Mouse (Mus musculus): ENCODE data around the gene Ank.
"Not testable (repeated sequence)": the region's sequence is repeated elsewhere in the genome, so short reads cannot be mapped to it uniquely, and the experiment has no call there.

Gene Ank

DNA sequence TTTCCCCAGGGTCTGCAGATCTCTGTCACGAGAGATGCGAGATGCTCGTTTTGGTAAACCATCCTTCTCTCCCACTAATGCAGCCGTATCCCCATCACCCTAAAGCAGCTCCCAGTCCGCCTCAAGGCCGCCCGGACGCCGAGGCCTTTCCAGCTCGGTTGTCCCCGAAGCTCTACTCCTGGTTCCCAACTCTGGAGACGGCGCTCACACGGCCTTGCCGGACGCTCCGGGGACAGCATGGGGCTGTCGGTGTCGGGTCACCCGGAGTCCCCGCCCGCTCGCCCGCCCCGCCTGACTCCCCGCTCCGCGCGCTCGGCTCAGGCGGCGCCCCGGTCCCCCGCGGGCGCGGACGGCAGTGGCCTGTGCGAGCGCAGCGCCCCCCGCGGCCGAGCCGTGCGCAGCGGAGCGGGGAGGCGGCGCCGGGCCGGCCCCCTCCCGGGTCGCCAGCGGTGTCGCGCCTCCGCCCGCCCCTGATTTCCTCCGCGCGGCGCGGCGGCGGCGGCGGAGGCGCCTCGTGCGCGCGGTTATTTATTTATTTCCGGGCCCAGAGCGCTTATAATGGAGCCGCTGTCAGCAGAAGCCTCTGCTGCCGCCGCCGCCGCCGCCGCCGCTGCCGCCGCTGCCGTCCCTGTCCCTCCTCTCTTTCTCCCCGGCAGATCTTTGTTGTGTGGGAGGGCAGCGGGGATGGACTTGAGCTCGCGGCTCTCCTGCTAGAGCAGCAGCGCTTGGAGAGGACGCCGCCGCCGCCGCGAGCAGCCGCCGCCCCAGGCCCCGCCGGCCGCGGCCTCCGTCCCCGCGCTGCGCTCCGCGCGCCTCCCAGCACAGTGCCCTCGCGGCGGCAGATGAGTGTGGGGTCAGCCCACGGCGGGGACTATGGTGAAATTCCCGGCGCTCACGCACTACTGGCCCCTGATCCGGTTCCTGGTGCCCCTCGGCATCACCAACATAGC is at the start of gene Ank:
Gene Ank, plus strand, starts transcription at position 547 of the 950 bp plus-strand sequence.
- DNase-seq (ENCODE audit: low spot score in 2 of 2): peak; percentile 73 to 81

DNA sequence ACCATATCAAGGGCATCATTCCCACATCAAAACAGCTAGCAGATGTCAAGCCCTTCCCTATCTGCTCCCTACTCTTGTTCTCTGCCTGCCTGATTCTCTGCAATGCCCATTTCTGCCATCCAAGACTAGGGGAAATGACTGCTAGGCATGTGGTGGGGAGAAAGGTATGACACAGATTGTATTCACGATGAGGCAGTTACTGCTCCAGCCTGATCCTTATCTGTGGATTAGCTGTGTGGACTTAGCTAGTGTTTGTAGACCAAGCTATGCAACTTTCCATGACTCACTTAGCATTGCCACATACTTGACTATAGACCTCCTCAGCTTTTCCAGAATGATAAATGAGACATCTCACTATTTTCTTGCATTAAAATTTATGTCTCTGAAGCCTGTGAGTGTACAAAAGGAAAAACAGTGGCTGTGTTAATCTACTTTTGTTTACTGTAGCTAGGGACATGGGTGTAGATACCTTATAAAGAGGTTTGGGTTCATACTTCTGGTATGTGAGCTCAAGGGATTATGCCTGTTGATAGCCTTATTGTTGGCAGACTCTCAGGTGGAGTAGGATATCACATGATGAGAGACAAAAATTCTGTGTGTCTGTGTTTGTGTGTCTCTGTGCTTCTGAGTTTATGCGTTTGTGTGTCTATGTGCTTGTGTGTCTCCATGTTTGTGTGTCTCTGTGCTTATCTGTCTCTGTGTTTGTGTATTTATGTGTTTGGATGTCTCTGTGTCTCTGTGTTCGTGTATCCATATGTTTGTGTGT is 47.7 kb upstream of the Ank start:
- DNase-seq (ENCODE audit: low spot score in 2 of 2): no peak

DNA sequence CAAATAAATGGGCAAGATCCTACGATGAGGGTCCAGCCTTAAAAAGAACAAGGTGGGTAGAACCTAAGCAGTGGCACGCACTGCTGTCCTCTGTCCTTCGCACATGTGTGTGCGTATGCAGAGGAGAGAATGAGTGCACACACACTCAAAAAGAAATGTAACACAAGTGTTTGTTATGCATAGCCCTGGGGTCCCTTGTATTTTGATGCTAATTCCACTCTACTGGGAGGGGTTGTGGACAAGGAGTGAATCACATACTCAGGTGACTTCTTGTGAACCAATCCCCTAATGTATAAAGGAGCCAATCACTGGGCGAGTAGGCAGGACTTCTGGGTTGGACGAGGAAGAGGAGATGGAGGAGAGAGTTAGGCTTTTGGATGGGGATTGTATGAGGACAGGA is 44.9 kb upstream of the Ank start:
- DNase-seq (ENCODE audit: low spot score in 2 of 2): no peak

DNA sequence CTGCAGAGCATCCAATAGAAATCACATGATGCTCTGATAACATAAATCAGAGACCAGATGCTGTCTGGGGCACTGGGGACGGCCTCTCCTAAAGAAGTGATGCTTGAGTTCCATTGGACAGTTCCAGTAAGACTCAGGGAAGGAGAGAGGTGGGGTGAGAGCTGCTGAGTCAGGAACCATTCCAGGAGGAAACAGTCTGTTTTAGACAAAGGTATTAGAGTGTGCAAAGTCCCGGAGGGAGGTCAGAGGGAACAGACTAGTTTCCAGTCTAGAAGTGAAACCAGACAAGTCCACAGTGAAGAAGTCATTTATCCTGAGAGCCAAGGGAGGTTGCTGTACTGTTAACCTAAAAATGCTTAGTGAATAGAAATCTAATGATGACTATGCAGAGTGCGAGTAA is 38.9 kb upstream of the Ank start:
- no peak for DNase-seq (ENCODE audit: low spot score in 2 of 2)

DNA sequence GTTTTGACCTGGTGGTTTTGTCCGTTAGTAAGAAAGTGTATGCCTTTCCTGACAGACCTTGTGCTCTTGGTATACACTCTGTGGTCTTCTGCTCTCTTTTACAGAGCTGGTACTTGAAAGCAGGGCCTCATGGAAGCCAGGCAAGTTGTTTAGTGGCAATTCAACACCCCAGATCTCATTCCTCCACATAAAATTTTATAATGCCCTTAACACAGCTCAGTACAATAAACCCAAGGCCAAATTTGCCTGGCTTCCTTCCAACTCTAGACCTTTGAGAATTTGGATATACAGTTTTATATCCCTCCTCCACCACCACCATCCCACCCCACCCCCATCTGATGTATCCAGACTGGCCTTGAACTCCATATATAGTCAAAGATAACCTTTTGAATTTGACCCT is 36.2 kb upstream of the Ank start:
- no peak for DNase-seq (ENCODE audit: low spot score in 2 of 2)

DNA sequence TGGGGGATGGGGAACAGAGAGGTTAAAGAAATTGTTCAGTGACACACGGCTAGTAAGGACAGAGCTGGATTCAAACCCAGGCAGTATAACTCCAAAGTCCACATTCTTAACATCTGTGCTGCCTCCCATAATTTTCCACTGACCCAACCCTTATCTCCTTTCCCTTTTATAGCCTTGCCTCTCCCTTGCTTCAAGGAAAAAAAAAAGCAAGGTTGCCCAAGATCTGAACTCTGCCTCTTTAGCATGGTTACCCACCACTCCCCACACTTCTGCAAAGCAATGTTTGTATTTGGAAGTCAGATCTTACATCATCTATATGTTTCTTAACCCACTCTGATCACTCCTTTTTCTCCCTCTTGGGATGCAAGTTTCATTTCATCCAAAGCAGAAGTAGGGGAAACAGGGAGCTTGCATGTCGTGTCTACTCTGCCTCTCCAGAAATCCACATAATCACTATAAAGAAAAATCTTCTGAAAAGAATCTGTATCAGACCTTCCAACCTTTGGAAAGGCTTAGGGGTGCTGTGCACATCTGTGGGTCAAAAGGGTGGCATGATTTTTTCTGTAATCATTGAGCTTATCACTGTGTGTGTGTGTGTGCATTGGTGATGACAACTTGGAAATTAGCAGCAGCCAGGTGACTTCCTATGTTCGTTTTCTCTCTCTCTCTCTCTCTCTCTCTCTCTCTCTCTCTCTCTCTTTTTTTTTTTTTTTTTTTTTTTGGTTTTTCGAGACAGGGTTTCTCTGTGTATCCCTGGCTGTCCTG is 33.4 kb upstream of the Ank start:
- DNase-seq (ENCODE audit: low spot score in 2 of 2): no peak

DNA sequence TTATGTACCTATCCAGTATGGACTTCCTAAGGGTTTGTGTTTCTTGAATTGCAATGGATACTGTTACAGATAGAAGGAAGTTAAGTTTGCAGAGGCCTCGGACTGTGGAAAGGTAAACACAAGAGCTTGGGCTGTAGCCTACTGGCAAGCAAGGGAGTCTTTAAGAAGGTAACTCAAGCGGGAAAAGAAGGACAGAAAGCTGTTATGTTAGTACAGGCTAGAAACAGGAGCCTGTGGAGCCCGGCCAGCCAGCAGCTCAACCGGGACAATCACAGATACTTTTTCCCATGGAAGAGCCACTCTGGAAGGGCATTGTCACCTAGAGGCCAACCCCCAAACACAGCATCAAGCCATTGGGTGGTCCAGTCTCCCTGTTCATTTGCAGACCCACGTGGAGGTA is 31.1 kb upstream of the Ank start:
- no peak for DNase-seq (ENCODE audit: low spot score in 2 of 2)

DNA sequence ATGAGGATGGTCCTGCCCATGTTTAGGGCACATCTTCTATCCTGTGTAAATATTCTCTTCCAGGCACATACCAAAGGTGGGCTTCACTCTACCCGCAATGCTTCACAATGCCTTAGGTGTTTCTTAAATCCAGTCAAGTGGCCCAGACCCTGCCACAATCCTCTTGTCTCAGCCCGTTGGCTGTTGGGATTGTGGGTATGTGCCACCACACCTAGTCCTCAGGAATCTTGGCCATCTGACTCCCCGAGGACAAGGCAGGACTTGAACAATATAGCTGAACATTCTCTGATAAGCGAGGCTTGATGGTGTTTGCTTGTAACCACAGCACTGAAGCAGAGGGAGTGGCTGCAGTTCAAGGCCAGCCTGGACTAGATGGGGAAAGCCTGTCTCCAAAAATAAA is 30.3 kb upstream of the Ank start:
- DNase-seq (ENCODE audit: low spot score in 2 of 2): no peak

DNA sequence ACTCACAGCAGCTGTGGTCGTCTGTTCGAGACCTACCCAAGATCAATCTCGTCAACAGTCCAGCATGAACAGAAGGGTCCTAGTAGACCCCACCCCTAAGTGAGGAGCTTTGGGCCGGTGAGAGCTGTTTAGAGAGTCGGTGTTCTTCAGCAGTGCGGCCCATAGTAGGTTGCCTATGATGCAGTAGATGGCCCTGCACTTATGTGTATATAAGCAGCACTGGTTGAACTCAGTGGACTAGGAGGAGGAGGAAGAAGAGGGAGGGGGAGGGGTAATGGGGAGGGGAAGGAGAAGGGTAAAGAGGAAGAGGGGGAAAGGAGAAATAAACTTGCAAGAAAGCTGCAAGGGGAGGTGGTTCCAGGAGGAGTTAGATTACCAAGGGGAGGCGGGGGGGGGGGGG is 25.4 kb upstream of the Ank start:
- no peak for DNase-seq (ENCODE audit: low spot score in 2 of 2)

DNA sequence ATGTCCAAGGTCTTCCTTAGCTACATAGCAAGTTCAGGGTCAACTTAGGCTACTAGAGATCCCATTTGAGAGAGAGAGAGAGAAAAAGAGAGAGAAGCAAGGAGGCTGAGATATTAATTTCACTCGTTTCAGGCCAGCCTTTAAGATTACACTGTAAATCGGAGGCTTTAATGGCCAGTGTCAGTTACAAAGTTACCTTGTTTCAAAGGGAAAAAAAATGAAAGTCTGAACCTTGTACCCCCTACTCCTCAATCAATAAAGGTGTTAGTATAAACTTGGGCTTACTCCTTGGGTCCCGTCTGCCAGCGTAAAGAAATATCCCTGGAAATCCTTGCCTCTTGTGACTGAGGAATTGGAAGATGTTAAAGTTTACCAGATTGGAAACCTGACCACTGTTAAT is 24.9 kb upstream of the Ank start:
- no peak for DNase-seq (ENCODE audit: low spot score in 2 of 2)

DNA sequence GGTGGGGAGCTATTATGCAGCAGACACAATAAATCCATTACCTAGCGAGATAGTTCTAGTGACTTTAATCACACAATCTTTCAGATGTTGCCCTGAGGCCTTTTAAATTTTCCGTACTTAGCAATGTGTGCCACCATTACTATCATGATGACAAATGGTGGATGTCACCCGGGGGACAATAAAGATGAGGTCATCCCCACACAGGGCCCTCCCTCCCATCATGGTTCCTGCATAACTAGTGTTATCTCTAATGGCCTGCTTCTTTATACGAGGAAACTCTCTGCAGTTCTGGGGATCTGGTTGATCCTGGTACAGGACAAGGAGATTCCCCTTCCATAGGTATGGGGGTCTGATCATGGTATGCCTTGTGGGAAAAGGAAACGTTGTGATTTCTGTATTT is 24.5 kb upstream of the Ank start:
- DNase-seq (ENCODE audit: low spot score in 2 of 2): no peak

DNA sequence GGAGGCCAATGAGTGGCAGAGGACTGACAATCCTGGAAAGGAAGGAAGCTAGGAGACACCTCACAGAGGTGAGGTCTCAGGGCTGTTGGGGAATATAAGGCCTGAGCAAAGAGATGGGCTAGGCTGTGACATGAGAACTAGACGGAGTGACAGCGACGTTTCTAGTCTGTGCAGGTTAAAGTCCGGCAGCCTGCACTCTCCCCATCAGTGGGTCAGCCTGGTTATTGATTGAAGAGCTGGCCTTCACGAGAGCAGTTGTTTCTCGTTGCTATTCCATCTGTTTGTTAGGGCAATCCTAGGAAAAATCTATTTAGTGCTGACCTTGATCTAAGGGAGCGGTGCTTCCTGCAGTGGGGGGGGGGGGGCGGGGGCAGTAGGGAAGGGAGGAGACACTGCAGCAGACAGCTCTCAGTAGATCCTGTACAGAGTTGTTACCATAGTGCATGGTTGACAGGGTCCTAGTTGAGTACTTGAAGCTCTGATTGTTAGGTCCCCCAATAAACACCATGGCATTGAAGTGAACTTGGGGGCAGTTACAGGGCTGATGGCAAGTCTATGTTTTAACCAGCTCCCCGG is 21.6 kb upstream of the Ank start:
- DNase-seq (ENCODE audit: low spot score in 2 of 2): no peak

DNA sequence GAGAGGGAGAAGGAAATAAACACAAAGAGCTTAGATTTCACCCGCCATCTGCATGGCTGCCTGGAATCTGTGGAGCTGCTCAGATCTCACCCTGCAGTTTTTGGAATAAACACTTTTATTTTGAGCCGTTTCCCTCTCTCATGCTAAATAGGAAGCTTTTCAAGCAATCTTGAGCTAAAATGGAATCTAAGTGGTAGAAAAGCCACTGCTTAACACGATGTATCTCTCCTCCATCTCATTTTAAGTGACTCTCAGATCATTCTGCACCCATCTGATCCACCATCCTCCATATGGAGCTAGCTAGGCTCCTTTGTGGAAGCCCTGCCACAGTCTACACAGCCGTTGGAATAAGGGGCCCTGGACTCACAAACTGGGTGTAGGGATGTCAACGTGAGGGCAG is 15.8 kb upstream of the Ank start:
- DNase-seq (ENCODE audit: low spot score in 2 of 2): no peak

DNA sequence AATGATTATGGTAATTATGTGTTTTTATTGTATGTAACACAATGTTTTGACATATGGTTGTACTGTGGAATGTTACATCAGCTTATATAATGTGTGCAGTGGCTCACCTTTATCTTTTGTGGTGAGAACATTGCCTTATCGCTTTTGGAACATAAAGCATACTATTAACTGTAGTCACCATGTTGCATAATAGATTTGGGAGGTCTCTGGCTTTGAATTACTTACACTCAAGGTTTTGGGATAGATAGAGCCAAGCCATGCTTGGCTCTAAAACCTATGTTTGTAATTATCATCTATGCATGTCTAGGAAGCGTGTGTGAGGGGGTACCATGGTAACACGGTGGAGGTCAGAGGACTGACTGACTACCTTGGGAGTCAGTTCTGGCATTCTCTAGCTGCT is 14.7 kb upstream of the Ank start:
- no peak for DNase-seq (ENCODE audit: low spot score in 2 of 2)

DNA sequence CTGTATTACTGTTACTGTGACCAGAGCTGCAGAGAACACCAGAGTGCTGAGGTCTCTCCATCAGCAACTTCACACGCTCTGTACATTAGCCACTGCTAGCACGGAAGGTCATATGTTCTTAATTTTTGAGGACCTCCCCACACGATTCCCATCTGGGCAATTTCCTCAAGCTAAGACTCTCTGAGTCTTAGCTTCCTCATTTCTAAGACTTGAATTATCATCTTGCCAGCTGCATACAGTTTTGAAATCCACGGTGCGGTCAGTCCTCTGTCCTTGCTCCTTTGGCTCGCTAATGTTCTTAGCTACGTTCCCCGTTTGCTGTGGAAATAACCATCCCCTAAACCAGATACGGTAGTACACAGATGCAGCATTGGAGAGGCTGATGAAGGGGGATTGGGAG is 14.0 kb upstream of the Ank start:
- DNase-seq (ENCODE audit: low spot score in 2 of 2): no peak

DNA sequence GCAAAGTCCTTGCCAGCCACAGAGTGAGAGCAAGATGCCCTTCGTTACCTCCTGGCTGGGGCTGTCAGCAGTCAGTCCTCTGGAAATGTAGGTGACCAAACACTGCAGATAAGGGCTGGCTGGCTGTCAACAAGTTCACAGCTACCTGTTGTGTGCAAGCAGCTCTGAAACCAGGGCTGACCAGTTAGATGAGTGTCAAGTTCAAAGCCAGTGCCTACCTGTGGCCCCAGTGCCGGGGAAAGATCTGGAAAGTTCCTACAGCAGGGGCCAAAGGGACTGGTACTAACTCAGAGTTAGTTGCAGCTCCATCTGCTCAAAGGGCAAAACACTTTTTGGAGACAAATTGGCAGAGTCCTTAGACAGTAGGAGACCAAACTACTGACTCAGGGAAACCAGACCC is 9.5 kb upstream of the Ank start:
- no peak for DNase-seq (ENCODE audit: low spot score in 2 of 2)

DNA sequence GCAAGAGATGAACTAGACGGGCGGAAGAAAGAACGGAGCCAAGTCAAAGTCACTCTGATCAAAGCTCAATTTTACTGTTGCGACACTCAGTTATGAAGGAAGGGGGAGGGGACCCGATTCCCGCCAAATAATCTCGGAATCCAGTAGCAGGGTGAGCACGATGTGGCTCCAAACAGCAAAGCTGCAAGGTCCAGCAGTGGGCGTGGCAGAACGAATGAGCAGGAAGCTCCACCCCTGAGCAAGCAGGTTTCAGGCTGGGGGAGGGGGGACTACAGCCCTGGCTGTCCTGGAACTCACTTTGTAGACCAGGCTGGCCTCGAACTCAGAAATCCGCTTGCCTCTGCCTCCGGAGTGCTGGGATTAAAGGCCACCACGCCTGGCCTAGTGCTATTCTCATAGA is 6.7 kb upstream of the Ank start:
- not testable (repeated sequence) for DNase-seq (ENCODE audit: low spot score in 2 of 2)

DNA sequence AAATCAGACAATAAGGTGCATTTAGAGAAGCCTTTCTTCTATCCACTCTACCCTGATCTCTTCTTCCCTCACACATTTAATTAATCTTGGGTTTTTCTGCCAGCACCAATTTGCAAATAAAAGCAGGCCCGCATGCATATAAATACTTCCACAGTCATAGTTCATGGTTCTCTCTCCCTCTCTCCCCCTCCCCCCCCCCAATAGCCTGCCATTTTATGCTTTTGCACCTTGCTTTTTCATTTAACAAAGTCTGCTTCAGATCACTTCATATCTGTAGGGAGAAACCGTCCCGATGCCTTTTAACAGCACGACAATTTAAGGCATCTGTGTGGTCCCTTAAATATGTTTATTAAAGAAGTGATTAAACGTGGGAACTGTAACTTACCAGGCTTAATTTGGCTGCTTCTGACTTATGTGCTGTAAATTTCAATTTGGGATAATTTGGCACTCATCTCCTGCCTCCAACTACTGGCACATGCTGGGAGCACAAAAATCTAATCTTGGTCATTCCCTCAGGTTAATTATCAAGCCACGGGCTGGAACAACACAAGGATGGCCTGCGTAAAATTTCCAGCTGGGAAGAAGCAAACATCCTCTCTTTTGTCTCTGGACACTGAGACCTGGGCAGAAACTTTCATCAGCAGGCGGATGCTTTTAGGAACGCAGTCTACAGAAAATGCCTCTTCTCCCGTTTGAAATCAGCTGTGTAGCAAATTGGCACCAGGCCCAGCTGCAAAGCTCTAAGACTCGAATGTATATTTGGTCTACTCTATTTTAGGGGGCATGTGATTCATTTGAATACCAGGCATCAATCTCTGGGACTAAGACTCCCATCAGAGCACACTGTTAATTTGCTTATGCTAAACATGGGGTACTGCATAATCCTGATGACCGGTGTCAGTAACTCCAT is 4.9 kb upstream of the Ank start:
- DNase-seq (ENCODE audit: low spot score in 2 of 2): peak; percentile 74 to 75

DNA sequence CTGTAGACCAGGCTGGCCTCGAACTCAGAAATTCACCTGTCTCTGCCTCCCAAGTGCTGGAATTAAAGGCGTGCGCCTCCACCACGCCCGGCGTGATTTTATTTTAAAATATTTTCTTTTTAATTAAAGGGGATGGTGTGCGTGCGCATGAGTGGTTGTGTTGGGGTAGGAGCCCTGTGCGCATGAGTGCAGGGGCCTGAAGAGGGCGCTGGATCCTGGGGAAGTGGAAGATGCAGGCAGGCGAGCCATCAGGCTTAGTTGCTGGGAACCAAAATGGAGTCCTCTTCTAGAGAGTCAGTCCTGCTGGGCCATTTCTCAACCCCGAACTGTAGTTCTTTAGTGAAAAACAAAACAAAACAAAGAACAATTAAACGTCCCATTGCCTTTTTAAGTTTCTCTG is 2.6 kb upstream of the Ank start:
- no peak for DNase-seq (ENCODE audit: low spot score in 2 of 2)

DNA sequence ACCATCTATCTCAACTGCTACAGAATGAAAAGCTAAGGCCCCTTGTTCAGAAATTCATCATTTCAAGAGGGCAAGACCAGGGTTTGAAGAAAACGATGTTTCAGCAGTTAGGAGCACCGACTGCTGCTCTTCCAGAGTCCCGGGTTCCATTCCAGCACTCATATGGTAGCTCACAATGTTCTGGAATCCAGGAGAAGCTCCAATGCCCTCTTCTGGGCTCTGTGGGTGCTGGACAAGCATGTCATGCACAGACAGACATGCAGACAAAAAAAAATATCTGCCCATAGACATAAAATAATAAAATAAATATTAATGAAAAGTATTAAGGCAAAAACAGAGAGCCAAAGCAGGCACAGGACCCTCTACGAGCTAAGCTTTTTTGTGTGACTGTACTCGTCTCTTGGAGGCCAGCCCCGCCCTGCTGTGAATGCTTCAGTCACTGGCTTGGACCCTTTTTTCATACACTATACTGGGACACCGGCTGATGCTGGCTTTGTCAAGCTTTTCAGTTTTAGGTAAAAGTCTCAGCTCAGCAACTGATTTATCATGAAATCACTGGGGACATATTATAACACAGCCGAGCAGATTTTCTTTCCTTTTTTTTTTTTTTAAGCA is 979 bp upstream of the Ank start:
- DNase-seq (ENCODE audit: low spot score in 2 of 2): no peak

All from right cerebral cortex, adult 2 months (tissue).